Mouse (Mus musculus) hindbrain, postnatal 0 days (tissue): ENCODE results near the gene Tmem178. TPM values are rescaled to one million over a fixed set of nuclear protein-coding genes. Genes with fewer than 3 reads are reported as not detected.
A peak's percentile ranks its signal among the peaks of the same experiment; 100 is the strongest.

Experiments
- ATAC-seq: fragments of 200-750 bp; cut with Nextera tagmentation; 2 replicates; pipeline ENCODE4 v1.8.0; 2017; ENCODE audit warnings: mild to moderate bottlenecking, moderate TSS enrichment, moderate library complexity
- DNase-seq: peaks from one replicate; pipeline ENCODE4 v3.0.0-alpha.2; 2015; ENCODE audit warnings: low spot score
- H3K27ac ChIP-seq: fragments of 300-500 bp; sonication (generic); 2 replicates; pipeline ENCODE4 v1.5.1; 2014; ENCODE audit warnings: mild to moderate bottlenecking
- H3K27me3 ChIP-seq: fragments of 300-500 bp; sonication (generic); 2 replicates; pipeline ENCODE4 v1.6.1; 2014; ENCODE audit warnings: low read length, mixed read lengths; ENCODE audit not compliant: insufficient read depth
- H3K36me3 ChIP-seq: fragments of 300-500 bp; sonication (generic); 2 replicates; pipeline ENCODE4 v1.6.1; 2014; ENCODE audit warnings: low read length, mixed read lengths; ENCODE audit not compliant: insufficient read depth
- H3K4me1 ChIP-seq: fragments of 300-500 bp; sonication (generic); 2 replicates; pipeline ENCODE4 v1.6.1; 2014; ENCODE audit warnings: antibody characterized with exemption, low read length, mixed read lengths; ENCODE audit not compliant: insufficient read depth
- H3K4me2 ChIP-seq: fragments of 300-500 bp; sonication (generic); 2 replicates; pipeline ENCODE4 v1.6.1; 2014; ENCODE audit warnings: low read depth, mild to moderate bottlenecking, low read length, moderate library complexity, mixed read lengths
- H3K4me3 ChIP-seq: fragments of 300-500 bp; sonication (generic); 2 replicates; pipeline ENCODE4 v1.5.1; 2014; ENCODE audit warnings: low read length
- H3K9ac ChIP-seq: fragments of 300-500 bp; sonication (generic); replicated peaks from 2 replicates; pipeline ENCODE4 v1.6.1; 2014; ENCODE audit warnings: mild to moderate bottlenecking, low read length, moderate library complexity, mixed read lengths
- H3K9me3 ChIP-seq: fragments of 300-500 bp; sonication (generic); 2 replicates; pipeline ENCODE4 v1.6.1; 2016; ENCODE audit warnings: low read length, mixed read lengths
- CTCF ChIP-seq: IDR thresholded peaks from 2 replicates; pipeline ENCODE4 v1.5.1; 2016; ENCODE audit warnings: antibody characterized with exemption, control low read depth, low read depth
- whole genome bisulfite sequencing: fragments of 180-500 bp; shearing (Covaris S2); extraction: QIAGEN DNeasy Blood & Tissue Kit; methylation state at CpG from one replicate; pipeline ENCODE4 v1.1.7; 2014; 5-methylcytosine and 5-hydroxymethylcytosine counted together
- polyA plus RNA-seq: library from polyadenylated mRNA; unstranded; fragments of >200 nt; fragmentation: Nextera tagmentation; extraction: Ambion mirVana; gene quantifications from 2 replicates; pipeline ENCODE4 v1.2.1, GENCODE M21; 2015
- total RNA-seq: library from RNA; depleted of rRNA; stranded (reverse); fragments of >200 nt; gene quantifications from 2 replicates; pipeline ENCODE4 v1.2.3, GENCODE M21; 2014

Tmem178 gene
- total and polyA plus RNA-seq, 2 experiments from 2014 or later: 36.9 to 49.9 TPM

GRCm38 (mm10) chr17:80903121-80903875 is 41.1 kb upstream of the Tmem178 start:
- Histone ChIP-seq H3K9me3 (no peaks in the 10 kb centered on the region), H3K9ac (no peak overlapping the region), H3K36me3 (no peaks in the 10 kb centered on the region), H3K27me3 (no peaks in the 10 kb centered on the region), H3K4me3 (no peak overlapping the region), H3K4me1 (no peaks in the 10 kb centered on the region), H3K27ac (peak overlapping the region; percentile 32; the same call in 1 of the 2 replicates), H3K4me2 (no peak overlapping the region)
- WGBS: 53% methylated on average over 11 of the region's 11 CpGs
- DNase-seq (peak; percentile 71), ATAC-seq (peak; percentile 61)
- TF ChIP-seq CTCF: no peak

DNA sequence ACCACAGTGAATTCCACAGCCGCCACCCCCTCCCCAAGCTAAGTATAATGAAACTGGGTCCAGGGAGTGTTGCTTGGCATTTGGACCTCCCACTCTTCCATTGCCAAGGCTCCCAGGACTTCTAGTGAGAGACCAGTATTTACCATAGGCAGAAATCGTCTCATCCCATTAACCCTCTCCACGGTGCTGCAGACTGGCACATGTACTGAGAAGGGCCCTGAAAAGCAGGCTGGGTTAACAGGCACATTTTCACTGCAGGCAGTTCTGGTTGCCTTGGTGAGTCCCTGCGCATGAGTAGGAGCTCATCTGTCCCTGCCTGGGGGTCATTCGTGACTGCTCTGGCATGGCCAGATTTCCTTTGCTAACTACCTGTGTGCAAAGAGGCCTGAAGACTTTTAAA is 40.4 kb upstream of the Tmem178 start:
- Histone ChIP-seq H3K4me2 (no peak overlapping the region), H3K4me3 (no peak overlapping the region), H3K9ac (no peak overlapping the region), H3K27ac (no peak overlapping the region), H3K9me3 (no peaks in the 10 kb centered on the region), H3K36me3 (no peaks in the 10 kb centered on the region), H3K4me1 (no peaks in the 10 kb centered on the region), H3K27me3 (no peaks in the 10 kb centered on the region)
- peak; percentile 55 for DNase-seq
- ATAC-seq: peak; percentile 60
- 26% methylated on average over 5 of the region's 5 CpGs for WGBS
- no peak for TF ChIP-seq CTCF

DNA sequence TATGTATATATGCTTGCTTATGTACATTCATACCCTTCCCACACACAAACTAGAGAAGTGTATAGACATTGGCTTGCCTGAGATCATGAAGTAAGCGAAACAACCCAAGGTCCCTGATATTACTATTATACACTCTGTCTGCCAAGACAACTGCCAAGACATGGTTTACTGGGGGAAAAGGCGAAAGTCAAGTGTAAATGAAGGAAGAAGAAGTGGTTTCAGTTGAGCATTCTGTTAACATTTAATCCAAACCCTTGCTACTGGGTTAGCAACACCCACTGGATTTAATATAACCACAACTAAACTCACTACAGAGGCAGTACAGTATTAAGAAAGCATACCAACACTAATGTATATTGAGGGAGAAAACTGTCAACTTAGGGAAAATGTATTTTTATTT is 28.8 kb upstream of the Tmem178 start:
- Histone ChIP-seq H3K27ac (no peak overlapping the region), H3K9ac (no peak overlapping the region), H3K4me2 (no peak overlapping the region), H3K9me3 (no peaks in the 10 kb centered on the region), H3K4me3 (no peak overlapping the region), H3K4me1 (no peaks in the 10 kb centered on the region), H3K36me3 (no peaks in the 10 kb centered on the region), H3K27me3 (no peaks in the 10 kb centered on the region)
- DNase-seq: no peak
- ATAC-seq: no peak
- WGBS: 95% methylated on average over 2 of the region's 2 CpGs
- no peak for TF ChIP-seq CTCF

- H3K27ac ChIP-seq: no peak overlapping the region
- no peaks in the 10 kb centered on the region for H3K27me3 ChIP-seq
- no peaks in the 10 kb centered on the region for H3K9me3 ChIP-seq
- peaks cover 6% of the 10 kb centered on the region; the same call in 1 of the 2 replicates for H3K4me1 ChIP-seq
- no peak overlapping the region for H3K4me2 ChIP-seq
- no peak for DNase-seq
- H3K9ac ChIP-seq: no peak overlapping the region
- no peak for ATAC-seq
- H3K36me3 ChIP-seq: no peaks in the 10 kb centered on the region
- no peak for TF ChIP-seq CTCF
- no peak overlapping the region for H3K4me3 ChIP-seq
Observed at GRCm38 (mm10) chr17:80919261-80919660, 25.2 kb upstream of the Tmem178 start.

DNA sequence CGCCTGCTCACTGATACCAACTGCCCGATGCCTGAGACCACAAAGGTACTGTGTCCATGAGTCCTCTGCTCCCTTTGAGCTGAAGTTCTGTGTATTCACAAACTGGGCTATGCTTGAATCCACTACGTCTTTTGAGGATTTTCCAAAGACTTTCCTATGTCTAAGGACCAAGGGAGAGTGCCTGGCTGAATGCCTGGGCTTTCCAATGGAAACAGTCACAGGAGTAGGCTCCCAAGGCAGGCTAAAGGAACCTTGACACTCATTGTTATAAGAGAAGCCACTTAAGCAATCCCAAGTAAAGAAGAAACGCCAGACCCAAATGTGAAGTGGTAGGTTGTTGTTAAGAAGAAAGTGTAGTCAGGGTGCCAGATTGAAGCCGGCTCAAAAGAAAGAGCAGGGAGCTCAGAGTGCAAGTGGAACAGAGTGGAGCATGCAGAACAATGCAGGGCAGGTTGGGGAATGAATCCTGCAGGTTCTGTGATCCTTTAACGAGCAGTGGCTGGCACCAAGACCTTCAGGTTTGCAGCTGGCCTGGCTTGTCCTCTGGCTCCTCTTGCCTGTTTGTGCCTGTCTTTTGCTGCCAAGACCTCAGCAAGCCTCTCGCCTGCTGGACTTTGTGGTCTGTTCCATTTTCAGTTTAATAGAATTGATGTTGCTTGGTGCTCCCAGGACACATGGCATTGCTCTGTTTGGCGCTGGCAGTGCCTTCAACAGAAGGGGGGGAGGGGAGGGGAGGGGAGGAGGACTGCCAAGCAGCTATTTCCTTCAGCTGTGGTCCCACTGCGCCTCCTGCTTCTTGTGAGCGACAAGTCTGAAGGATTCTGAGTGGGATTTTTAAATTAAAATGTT is 22.9 kb upstream of the Tmem178 start:
- DNase-seq (peak; percentile 85), ATAC-seq (peak; percentile 93)
- peak; percentile 52 for TF ChIP-seq CTCF
- 41% methylated on average over 10 of the region's 10 CpGs for WGBS
- no peak overlapping the region for H3K4me3 ChIP-seq
- H3K9ac ChIP-seq: no peak overlapping the region
- H3K36me3 ChIP-seq: no peaks in the 10 kb centered on the region
- H3K4me1 ChIP-seq: peaks cover 6% of the 10 kb centered on the region; the same call in 1 of the 2 replicates
- peak overlapping the region; percentile 69 for H3K27ac ChIP-seq
- H3K27me3 ChIP-seq: no peaks in the 10 kb centered on the region
- H3K4me2 ChIP-seq: no peak overlapping the region
- H3K9me3 ChIP-seq: no peaks in the 10 kb centered on the region

GRCm38 (mm10) chr17:80925554-80925953 is 18.9 kb upstream of the Tmem178 start:
- no peak for DNase-seq
- Histone ChIP-seq H3K4me1 (peaks cover 6% of the 10 kb centered on the region; the same call in 1 of the 2 replicates), H3K4me3 (no peak overlapping the region), H3K27me3 (no peaks in the 10 kb centered on the region), H3K9me3 (no peaks in the 10 kb centered on the region), H3K4me2 (no peak overlapping the region), H3K36me3 (no peaks in the 10 kb centered on the region), H3K27ac (no peak overlapping the region), H3K9ac (no peak overlapping the region)
- WGBS: 92% methylated on average over 3 of the region's 3 CpGs
- no peak for TF ChIP-seq CTCF
- no peak for ATAC-seq
